Mouse (Mus musculus) spleen, adult 12 weeks (tissue): ENCODE measurements around the gene Jmjd6.
"Not testable (repeated sequence)": the region's sequence is repeated elsewhere in the genome, so short reads cannot be mapped to it uniquely, and the experiment has no call there.

Source experiments
- DNase-seq: peaks from one replicate; pipeline ENCODE4 v3.0.0; 2022; ENCODE audit warnings: low spot score

The Jmjd6 gene

GRCm38 (mm10) chr11:116851576-116852290 lies 8.5 kb upstream of the Jmjd6 start:
- no peak for DNase-seq

GRCm38 (mm10) chr11:116850833-116851477 lies 7.7 kb upstream of the Jmjd6 start:
- no peak for DNase-seq

- DNase-seq, result no peak
Measured at GRCm38 (mm10) chr11:116850085-116850484, 6.8 kb upstream of the Jmjd6 start.

GRCm38 (mm10) chr11:116849587-116849986 lies 6.3 kb upstream of the Jmjd6 start:
- DNase-seq, result no peak

- not testable (repeated sequence) for DNase-seq
Measured at GRCm38 (mm10) chr11:116848877-116849178, 5.6 kb upstream of the Jmjd6 start.

- DNase-seq, result no peak
Measured at GRCm38 (mm10) chr11:116848086-116848876, 5.0 kb upstream of the Jmjd6 start.

GRCm38 (mm10) chr11:116847187-116848085 lies 4.2 kb upstream of the Jmjd6 start:
- DNase-seq, result no peak

GRCm38 (mm10) chr11:116846593-116847181 lies 3.4 kb upstream of the Jmjd6 start:
- no peak for DNase-seq

GRCm38 (mm10) chr11:116842531-116843260 lies 553 bp downstream of the Jmjd6 start:
- peak; percentile 56 for DNase-seq

- DNase-seq, result no peak
Measured at GRCm38 (mm10) chr11:116840748-116841147, 2.5 kb downstream of the Jmjd6 start.

GRCm38 (mm10) chr11:116839601-116840000 lies 3.6 kb downstream of the Jmjd6 start:
- no peak for DNase-seq

GRCm38 (mm10) chr11:116838936-116839335 lies 4.3 kb downstream of the Jmjd6 start:
- no peak for DNase-seq

- no peak for DNase-seq
Measured at GRCm38 (mm10) chr11:116837441-116837840, 5.8 kb downstream of the Jmjd6 start.

GRCm38 (mm10) chr11:116836283-116836682 lies 7.0 kb downstream of the Jmjd6 start:
- DNase-seq, result no peak

- no peak for DNase-seq
Measured at GRCm38 (mm10) chr11:116834954-116835353, 8.3 kb downstream of the Jmjd6 start.

- DNase-seq, result no peak
Measured at GRCm38 (mm10) chr11:116832172-116832685, 11.0 kb downstream of the Jmjd6 start.

GRCm38 (mm10) chr11:116827534-116828165 lies 15.6 kb downstream of the Jmjd6 start, which contains the start of gene Mxra7:
Gene Mxra7 (minus strand): TSS chr11:116828046.
- DNase-seq, result no peak

GRCm38 (mm10) chr11:116826550-116827504 lies 16.4 kb downstream of the Jmjd6 start:
- no peak for DNase-seq

- DNase-seq, result no peak
Measured at GRCm38 (mm10) chr11:116825230-116825629, 18.0 kb downstream of the Jmjd6 start.
